Mouse (Mus musculus): ENCODE data around the gene Cyp4f15. TPM values are rescaled to one million over a fixed set of nuclear protein-coding genes. Genes with fewer than 3 reads are reported as not detected.

The Cyp4f15 gene
- polyA plus RNA-seq (2012; rRNA removed): 0.17 and 0.59 TPM in 2 replicates

DNA sequence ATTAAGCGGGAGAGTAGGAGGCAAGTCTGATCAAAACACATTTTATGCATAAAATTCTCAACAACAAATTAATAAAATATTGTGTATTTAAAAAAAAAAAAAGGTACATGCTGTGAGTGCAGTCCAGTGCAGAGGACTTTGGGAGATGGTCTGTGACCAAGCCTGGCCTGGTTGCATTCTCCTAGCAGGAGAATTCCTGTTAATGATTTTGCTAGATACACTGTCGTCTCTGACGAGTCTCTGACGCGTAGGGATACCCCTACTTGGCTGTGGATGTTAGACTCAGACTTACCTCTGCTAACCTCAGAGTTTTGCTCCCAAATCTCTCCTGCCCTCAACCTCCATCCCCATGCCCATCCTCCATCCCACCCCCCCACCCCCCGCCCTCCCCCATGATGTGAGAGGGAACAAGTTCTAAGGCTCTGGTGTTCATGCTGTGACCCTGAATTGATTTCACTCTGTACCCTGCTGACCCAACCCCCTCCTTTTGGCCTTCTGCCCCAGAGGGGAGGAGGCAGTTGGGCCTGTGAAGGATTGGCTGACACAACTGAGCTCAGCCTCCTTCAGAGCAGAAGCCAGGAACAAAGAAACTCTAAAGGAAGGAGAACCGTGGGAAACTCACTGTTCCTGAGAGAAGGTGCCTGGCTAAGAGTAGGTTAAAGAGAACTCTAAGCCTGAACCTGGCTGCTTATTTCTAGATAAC, at the start of gene Cyp4f15:
Cyp4f15 (plus strand) TSS at position 580 of the 703 bp plus-strand sequence.

DNA sequence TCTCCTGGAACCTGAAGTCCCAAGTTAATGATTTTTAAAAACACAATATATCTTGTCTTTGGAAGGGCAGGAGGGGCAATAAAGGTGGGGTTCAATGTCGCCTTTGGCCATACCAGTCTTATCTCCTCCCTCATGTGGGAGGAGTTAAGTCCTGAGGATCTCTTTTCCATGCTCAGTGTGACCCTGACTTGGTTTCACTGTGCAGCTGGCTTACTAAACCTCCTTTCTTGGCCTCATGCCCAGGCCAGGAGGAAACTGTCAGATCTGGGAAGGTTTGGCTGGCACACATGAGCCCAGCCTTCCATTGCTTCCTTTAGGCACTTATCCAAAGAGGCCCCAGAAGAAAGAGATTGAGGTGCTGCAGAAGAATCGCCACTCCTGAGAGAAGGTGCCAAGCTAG, 26.7 kb upstream of the Cyp4f15 start, which contains the start of gene Cyp4f40:
Cyp4f40 (plus strand) TSS at position 189 of the 400 bp plus-strand sequence.

Other genes starting within 250 kb of the Cyp4f15 start
- gene Cyp4f39, start 232.9 kb upstream of the Cyp4f15 start, polyA plus RNA-seq (2012; rRNA removed): 21.2 and 27.1 TPM in 2 replicates
- gene Cyp4f17, start 179.6 kb upstream of the Cyp4f15 start, polyA plus RNA-seq (2012; rRNA removed): 3.7 and 5.2 TPM in 2 replicates
- gene Cyp4f16, start 149.1 kb upstream of the Cyp4f15 start, polyA plus RNA-seq (2012; rRNA removed): 11.7 and 12.5 TPM in 2 replicates
- 0.03 TPM in 1 of 2 replicates, not detected in the other for gene Cyp4f37, start 64.3 kb upstream of the Cyp4f15 start, polyA plus RNA-seq (2012; rRNA removed)
- gene Cyp4f40, start 26.7 kb upstream of the Cyp4f15 start, polyA plus RNA-seq (2012; rRNA removed): 0.08 and 0.14 TPM in 2 replicates
- gene Zfp871, start 102.7 kb downstream of the Cyp4f15 start, polyA plus RNA-seq (2012; rRNA removed): 1.2 and 2.9 TPM in 2 replicates
- gene Zfp811, start 124.3 kb downstream of the Cyp4f15 start, polyA plus RNA-seq (2012; rRNA removed): 0.03 and 0.04 TPM in 2 replicates
- 0.49 and 0.54 TPM in 2 replicates for gene Zfp799, start 144.6 kb downstream of the Cyp4f15 start, polyA plus RNA-seq (2012; rRNA removed)
- 0.08 and 0.13 TPM in 2 replicates for gene Zfp870, start 206.0 kb downstream of the Cyp4f15 start, polyA plus RNA-seq (2012; rRNA removed)
- gene Cyp4f14, start 231.7 kb downstream of the Cyp4f15 start, polyA plus RNA-seq (2012; rRNA removed): 0.14 and 0.17 TPM in 2 replicates